Mouse (Mus musculus) layer of hippocampus, postnatal 36 days (tissue): ENCODE data around the gene 1810055G02Rik. TPM values are rescaled to one million over a fixed set of nuclear protein-coding genes. Genes with fewer than 3 reads are reported as not detected.

Experiments used
- DNase-seq, 2 experiments: peaks; one replicate each; pipeline ENCODE4 v3.0.0; 2022
- total RNA-seq, 2 experiments: library from RNA; stranded (reverse); gene quantifications; 2 replicates each; pipeline ENCODE4 v1.2.3; 2021

Gene 1810055G02Rik
- 10 to 100 TPM; 22.4 to 28.7 TPM for total RNA-seq

DNA sequence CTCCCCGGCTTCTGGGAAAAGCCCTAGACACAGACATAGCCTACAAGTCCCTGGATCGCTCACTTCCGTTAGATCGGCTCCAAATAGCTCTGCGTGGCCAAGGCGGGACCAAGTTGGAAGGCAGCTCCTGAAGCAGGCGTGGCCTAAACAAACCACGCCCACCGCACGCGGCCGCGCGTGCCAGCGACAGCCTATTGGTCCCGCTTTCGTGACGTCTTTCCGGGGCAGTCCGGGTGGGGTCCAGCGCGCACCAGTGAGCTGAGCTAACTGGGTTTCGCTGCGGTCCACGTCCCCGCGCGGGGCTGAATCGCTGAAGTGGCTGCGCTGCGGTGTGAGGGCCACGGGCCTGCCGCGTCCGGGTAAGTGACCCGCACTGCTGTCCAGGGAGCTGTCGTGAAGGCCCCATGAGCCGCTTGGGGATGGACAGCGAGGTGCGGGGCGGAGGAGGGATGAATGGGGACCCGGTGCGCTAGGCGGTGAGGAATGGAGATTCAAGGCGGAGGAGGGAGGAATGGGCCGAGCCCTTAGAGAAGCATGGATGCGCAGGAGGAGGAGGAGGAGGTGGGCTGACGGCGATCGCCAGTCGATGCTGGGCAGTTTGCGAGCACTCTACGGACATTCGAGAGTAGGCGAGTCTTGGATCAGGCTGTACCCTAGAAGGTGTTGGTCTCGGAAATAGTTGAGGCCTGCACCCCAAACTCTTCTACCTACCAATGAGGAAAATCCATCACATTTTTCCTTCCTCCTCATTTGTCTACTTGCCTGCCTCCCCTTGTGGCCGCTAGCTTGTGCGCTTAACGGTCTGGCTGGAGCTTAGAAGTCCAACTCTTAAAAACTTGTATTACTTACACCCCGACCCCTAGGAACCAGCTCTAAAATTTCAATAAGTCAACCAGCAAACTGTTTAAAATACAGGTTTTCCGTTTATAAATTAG lies at the start of gene 1810055G02Rik:
TSS of gene 1810055G02Rik (plus strand) at position 216 of the 935 bp plus-strand sequence.
- peak; percentile 99 for DNase-seq

- no peak for DNase-seq
Observed at GRCm38 (mm10) chr19:3665510-3665909, 42.6 kb upstream of the 1810055G02Rik start.

GRCm38 (mm10) chr19:3666632-3667031 lies 41.5 kb upstream of the 1810055G02Rik start:
- no peak for DNase-seq

DNA sequence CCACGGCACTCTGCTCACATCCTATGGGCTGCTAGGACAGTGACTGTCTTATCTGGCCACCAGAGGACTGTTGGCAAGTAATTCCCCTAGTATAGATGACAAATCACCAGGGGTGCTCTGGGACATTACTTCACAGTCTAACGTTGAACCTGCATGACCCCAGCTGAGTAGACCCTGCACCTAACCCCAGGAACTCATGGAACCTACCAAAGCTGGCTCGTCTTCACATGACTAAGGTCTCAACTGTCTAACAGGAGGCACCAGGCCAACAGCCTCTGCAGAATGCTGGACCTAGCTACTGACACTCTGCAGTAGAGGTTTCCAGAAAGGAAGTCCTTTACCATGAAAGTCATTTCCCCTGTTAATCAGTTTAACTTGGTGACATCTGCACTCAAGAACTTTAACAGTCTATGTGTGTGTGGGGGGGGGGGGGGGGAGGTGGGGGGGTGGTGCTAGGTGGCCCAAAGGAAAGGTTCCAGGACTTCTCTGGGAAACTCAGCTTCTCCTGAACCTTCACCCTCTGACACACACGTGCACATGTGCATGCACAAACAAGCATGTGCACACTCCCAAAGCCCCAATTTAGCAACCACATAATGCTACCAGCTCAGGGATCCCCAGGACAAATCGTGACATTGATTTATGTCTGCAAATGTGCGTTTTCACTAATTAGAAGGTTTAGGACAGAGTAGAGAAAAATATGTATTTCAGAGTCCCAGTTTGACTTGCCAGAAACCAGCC lies 40.8 kb upstream of the 1810055G02Rik start:
- DNase-seq: no peak

- no peak for DNase-seq
Observed at GRCm38 (mm10) chr19:3667979-3668378, 40.1 kb upstream of the 1810055G02Rik start.

DNA sequence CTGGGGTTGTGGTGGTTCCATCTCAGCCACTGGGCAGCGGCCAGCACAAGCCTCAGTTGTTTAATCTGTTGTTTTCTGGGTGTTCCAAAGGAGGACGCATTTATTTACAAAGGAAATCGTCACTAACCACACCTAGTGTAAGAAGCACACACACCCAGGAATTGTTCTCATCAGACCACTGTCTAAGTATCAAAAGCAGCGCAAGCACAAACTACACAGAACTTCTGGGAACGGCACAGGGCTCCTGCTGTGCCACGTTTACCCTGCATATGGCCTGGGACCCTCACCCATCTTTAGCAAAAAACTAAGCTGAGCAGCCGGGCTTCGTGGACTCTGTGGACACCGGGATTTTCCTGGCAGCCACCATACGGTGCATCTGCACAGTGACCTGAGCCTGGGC lies 39.5 kb upstream of the 1810055G02Rik start:
- no peak for DNase-seq

GRCm38 (mm10) chr19:3669100-3669499 lies 39.0 kb upstream of the 1810055G02Rik start:
- DNase-seq: no peak

- no peak for DNase-seq
Observed at GRCm38 (mm10) chr19:3673149-3673548, 34.9 kb upstream of the 1810055G02Rik start.

GRCm38 (mm10) chr19:3674122-3674855 lies 33.8 kb upstream of the 1810055G02Rik start:
- peak in 1 of 2 experiments; percentile 37 for DNase-seq

- no peak for DNase-seq
Observed at GRCm38 (mm10) chr19:3680732-3681131, 27.4 kb upstream of the 1810055G02Rik start.

- peak; percentile 69 to 70 for DNase-seq
Observed at GRCm38 (mm10) chr19:3681310-3681934, 26.7 kb upstream of the 1810055G02Rik start.

GRCm38 (mm10) chr19:3684414-3684813 lies 23.7 kb upstream of the 1810055G02Rik start:
- DNase-seq: no peak

GRCm38 (mm10) chr19:3684957-3685580 lies 23.0 kb upstream of the 1810055G02Rik start:
- no peak for DNase-seq

GRCm38 (mm10) chr19:3685611-3686214 lies 22.4 kb upstream of the 1810055G02Rik start:
- no peak for DNase-seq

DNA sequence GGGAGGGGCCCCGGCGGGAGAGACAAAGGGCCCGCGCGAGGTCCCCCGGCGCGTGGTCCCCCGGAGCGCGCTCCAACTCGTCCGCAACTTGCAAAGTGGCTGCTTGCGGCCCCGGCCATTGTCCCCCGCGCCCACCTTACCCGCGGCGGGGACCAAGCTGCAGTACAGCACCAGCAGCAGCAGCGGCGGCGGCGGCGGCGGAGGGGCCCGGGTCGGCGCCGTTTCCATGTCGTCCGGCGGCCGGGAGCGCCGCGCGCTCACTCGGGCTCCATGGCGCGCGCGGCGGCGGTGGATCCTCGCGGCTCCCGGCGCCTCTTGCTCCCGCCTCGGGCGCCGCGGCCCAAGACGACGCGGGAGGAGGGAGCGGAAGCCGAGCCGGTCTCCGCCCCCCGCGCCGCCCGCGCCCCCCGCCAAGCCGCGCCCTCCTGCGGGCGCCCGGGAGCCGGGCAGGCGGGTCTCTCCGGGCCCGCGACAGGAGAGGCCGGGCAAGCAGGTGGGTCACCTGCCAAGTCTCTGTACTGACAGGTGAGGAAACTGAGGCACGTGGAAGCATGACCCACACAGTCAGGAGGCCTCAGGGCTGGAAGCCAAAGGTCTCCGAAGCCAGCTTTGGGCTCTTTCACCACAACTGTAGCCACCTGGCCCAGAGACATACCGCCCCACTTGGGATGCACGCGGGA lies 21.7 kb upstream of the 1810055G02Rik start, which contains the start of gene Lrp5:
TSS of gene Lrp5 (minus strand) at position 350 of the 680 bp plus-strand sequence.
- peak in 1 of 2 experiments; percentile 32 for DNase-seq

GRCm38 (mm10) chr19:3687676-3688171 lies 20.4 kb upstream of the 1810055G02Rik start:
- no peak for DNase-seq

DNA sequence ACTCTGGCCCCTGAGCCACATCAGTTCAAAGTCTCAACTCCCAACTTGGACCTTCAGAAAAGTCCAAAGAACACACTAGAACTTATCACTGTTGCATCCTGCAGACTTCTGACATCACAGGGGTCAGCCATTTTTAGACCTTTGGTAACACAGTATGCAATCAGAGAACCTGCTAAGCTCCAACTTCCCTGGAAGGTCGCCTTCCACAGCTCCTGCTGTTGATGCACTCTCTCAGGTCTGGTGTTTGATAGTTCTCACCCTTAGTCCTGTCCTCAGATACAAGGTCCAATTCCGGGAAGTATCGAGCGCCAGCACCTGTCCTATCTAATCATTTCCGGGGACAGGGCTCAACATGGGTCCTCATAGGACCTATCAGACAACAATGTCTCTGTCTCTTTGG lies 16.8 kb upstream of the 1810055G02Rik start:
- DNase-seq: no peak

GRCm38 (mm10) chr19:3692414-3693145 lies 15.5 kb upstream of the 1810055G02Rik start:
- DNase-seq: no peak

GRCm38 (mm10) chr19:3694476-3694875 lies 13.6 kb upstream of the 1810055G02Rik start:
- no peak for DNase-seq
